Mouse (Mus musculus): Measurements from ENCODE around the gene Tex22. TPM values are rescaled to one million over a fixed set of nuclear protein-coding genes. Genes with fewer than 3 reads are reported as not detected.

Tex22 gene
- polyA plus RNA-seq, 1 experiment from 2014 or later: not detected

GRCm38 (mm10) chr12:113062201-113062600, 12.1 kb upstream of the Tex22 start:
- Histone ChIP-seq H3K9me3 (no peaks in the 10 kb centered on the region), H3K4me1 (replicated peaks) (no peaks in the 10 kb centered on the region), H3K4me2 (no peak overlapping the region), H3K36me3 (peaks cover 63% of the 10 kb centered on the region), H3K27ac (replicated peaks) (no peak overlapping the region), H3K27me3 (no peaks in the 10 kb centered on the region), H3K4me3 (no peak overlapping the region), H3K9ac (no peak overlapping the region)
- no peak for ATAC-seq (ENCODE audit: low FRiP score, low read depth)
- WGBS: 82% methylated on average over 10 of the region's 10 CpGs

DNA sequence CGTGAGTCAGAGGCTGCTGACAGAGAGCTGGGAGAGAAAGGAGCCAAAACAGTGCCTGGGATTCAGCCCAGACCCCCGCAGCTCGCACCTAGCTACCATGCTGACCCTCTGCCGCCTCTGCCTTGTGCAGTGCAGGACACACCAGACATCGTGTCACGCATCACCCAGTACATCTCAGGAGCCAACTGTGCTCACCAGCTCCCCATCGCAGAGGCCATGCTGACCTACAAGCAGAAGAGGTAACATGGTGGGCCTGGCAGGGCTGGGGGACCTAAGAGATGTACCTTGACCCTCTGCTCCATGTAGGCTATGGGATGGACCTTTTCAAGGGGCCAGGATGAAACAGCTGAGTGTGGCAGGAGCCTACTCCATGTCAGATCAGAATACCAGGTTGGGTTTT, 10.6 kb upstream of the Tex22 start:
- H3K27me3 ChIP-seq: no peaks in the 10 kb centered on the region
- WGBS: 94% methylated on average over 7 of the region's 7 CpGs
- no peaks in the 10 kb centered on the region for H3K4me1 ChIP-seq (replicated peaks)
- H3K9me3 ChIP-seq: no peaks in the 10 kb centered on the region
- no peak overlapping the region for H3K4me2 ChIP-seq
- no peak for ATAC-seq (ENCODE audit: low FRiP score, low read depth)
- no peak overlapping the region for H3K9ac ChIP-seq
- H3K36me3 ChIP-seq: peaks cover 53% of the 10 kb centered on the region
- H3K27ac ChIP-seq (replicated peaks): no peak overlapping the region
- H3K4me3 ChIP-seq: no peak overlapping the region

- no peak overlapping the region for H3K27ac ChIP-seq (replicated peaks)
- WGBS: 94% methylated on average over 7 of the region's 7 CpGs
- ATAC-seq (ENCODE audit: low FRiP score, low read depth): no peak
- H3K36me3 ChIP-seq: peaks cover 39% of the 10 kb centered on the region
- no peaks in the 10 kb centered on the region for H3K27me3 ChIP-seq
- H3K9ac ChIP-seq: no peak overlapping the region
- 0 out of 2 replicates have a peak, but pooled peaks cover under 1% of the 10 kb centered on the region for H3K4me1 ChIP-seq (replicated peaks)
- H3K4me3 ChIP-seq: no peak overlapping the region
- no peak overlapping the region for H3K4me2 ChIP-seq
- no peaks in the 10 kb centered on the region for H3K9me3 ChIP-seq
These were observed 6.3 kb upstream of the Tex22 start for GRCm38 (mm10) chr12:113068002-113068401.

- Histone ChIP-seq H3K4me1 (replicated peaks) (peaks cover 13% of the 10 kb centered on the region), H3K9ac (no peak overlapping the region), H3K4me2 (no peak overlapping the region), H3K36me3 (peaks cover 31% of the 10 kb centered on the region), H3K4me3 (no peak overlapping the region), H3K27ac (replicated peaks) (no peak overlapping the region), H3K9me3 (no peaks in the 10 kb centered on the region), H3K27me3 (no peaks in the 10 kb centered on the region)
- no peak for ATAC-seq (ENCODE audit: low FRiP score, low read depth)
- 96% methylated on average over 6 of the region's 6 CpGs for WGBS
These were observed 4.9 kb upstream of the Tex22 start for GRCm38 (mm10) chr12:113069389-113069788.

DNA sequence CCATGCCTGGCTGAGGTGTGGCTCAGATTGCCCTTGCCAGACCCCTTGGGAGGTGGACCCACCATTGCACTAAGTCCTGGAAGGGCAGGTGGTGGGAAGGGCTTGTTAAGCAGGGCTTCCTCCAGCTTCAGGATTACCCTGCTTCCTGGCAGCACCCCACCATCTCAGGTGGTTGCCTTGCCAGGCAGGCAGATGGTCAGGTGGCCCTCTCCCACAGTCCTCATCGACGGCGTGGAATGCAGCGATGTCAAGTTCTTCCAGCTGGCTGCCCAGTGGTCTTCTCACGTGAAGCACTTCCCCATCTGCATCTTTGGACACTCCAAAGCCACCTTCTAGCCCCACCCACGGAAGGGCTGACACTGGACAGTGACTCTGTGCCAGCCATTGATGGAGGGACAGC, 3.0 kb upstream of the Tex22 start:
- Histone ChIP-seq H3K9ac (no peak overlapping the region), H3K9me3 (no peaks in the 10 kb centered on the region), H3K4me2 (no peak overlapping the region), H3K36me3 (peaks cover 31% of the 10 kb centered on the region), H3K4me1 (replicated peaks) (peaks cover 25% of the 10 kb centered on the region), H3K27me3 (no peaks in the 10 kb centered on the region), H3K27ac (replicated peaks) (no peak overlapping the region), H3K4me3 (no peak overlapping the region)
- WGBS: 92% methylated on average over 6 of the region's 6 CpGs
- no peak for ATAC-seq (ENCODE audit: low FRiP score, low read depth)

DNA sequence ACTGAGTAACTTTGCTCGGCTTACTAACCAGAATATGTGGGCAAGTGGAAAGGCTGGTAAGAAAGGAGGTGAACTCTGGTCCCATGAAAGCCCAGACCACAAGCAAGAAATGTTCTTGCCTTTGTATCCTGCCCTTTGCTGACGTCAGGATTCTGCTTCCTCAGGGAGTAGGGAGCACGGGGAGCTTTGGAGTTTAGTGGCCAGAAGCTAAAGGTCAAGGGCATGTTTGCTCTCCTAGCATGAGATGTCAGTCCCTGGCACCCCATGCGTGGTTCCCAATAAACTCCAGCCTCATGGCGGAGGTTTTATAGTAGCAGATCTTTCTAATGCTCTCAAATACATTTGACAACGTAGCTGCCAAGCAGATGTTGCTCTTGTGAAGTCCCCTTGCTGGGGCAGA, 2.5 kb upstream of the Tex22 start:
- Histone ChIP-seq H3K27me3 (no peaks in the 10 kb centered on the region), H3K4me2 (no peak overlapping the region), H3K4me1 (replicated peaks) (peaks cover 25% of the 10 kb centered on the region), H3K9ac (no peak overlapping the region), H3K4me3 (no peak overlapping the region), H3K9me3 (no peaks in the 10 kb centered on the region), H3K36me3 (peaks cover 31% of the 10 kb centered on the region), H3K27ac (replicated peaks) (no peak overlapping the region)
- 89% methylated on average over 6 of the region's 6 CpGs for WGBS
- ATAC-seq (ENCODE audit: low FRiP score, low read depth): no peak

- Histone ChIP-seq H3K4me1 (replicated peaks) (peaks cover 25% of the 10 kb centered on the region), H3K27ac (replicated peaks) (peak overlapping the region; percentile 94), H3K9ac (peak overlapping the region; percentile 56), H3K4me2 (peak overlapping the region; percentile 89), H3K9me3 (no peaks in the 10 kb centered on the region), H3K36me3 (peaks cover 27% of the 10 kb centered on the region), H3K4me3 (peak overlapping the region; percentile 41), H3K27me3 (no peaks in the 10 kb centered on the region)
- ATAC-seq (ENCODE audit: low FRiP score, low read depth): peak; percentile 54
- WGBS: 11% methylated on average over 15 of the region's 15 CpGs
These were observed 628 bp upstream of the Tex22 start for GRCm38 (mm10) chr12:113073420-113074328.

DNA sequence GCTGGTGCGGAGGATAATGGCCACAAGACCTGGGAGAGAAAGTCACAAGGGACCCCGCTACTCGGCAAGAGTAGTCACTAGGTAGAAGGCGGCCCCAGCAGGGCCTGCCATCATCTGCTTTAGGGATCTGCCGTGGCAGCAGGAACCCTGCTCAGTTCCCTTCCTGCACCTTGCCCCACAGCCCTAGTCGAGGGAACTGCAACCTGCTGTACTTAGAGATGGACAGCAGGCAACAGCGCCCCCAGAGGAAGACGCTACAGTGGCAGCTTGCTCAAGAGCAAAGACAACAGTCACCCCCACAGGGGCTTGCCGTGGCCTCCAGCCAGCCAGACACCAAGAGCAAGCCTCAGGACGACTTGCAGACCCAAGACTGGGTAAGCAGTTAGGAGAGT, 757 bp downstream of the Tex22 start:
- Histone ChIP-seq H3K9me3 (no peaks in the 10 kb centered on the region), H3K4me1 (replicated peaks) (peaks cover 25% of the 10 kb centered on the region), H3K4me3 (peak overlapping the region; percentile 41), H3K4me2 (peak overlapping the region; percentile 89), H3K9ac (peak overlapping the region; percentile 56), H3K36me3 (peaks cover 13% of the 10 kb centered on the region; the same call in 1 of the 2 replicates), H3K27ac (replicated peaks) (peak overlapping the region; percentile 94), H3K27me3 (no peaks in the 10 kb centered on the region)
- 0% methylated on average over 10 of the region's 10 CpGs for WGBS
- peak; percentile 74 for ATAC-seq (ENCODE audit: low FRiP score, low read depth)

DNA sequence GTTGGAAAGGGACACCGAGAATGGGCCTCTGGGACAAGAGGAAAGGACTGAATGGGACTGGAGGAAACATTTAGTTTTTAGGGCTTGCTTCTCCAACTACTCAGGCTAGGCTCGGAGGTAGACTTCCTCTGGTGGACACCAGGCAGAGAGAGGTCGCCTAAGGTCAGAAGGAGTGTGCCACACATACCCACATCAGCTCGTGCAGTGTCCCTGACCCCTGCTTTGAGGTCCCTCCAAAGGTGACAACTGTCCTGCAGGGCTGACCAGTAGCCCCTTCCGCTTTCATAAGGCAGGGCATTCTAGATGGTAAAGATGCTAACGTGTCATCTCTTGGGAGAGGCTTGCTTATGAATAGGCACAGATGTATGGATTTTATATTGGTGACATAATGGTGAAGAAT, 1.2 kb downstream of the Tex22 start:
- H3K4me3 ChIP-seq: peak overlapping the region; percentile 41; the same call in 1 of the 2 replicates
- peaks cover 9% of the 10 kb centered on the region; the same call in 1 of the 2 replicates for H3K36me3 ChIP-seq
- 62% methylated on average over 6 of the region's 6 CpGs for WGBS
- ATAC-seq (ENCODE audit: low FRiP score, low read depth): 0 out of 2 replicates have a peak, but pooled peaks have one; percentile 0
- H3K9ac ChIP-seq: 0 out of 2 replicates have a peak overlapping the region, but pooled peaks have one; percentile 56
- no peaks in the 10 kb centered on the region for H3K27me3 ChIP-seq
- H3K4me1 ChIP-seq (replicated peaks): peaks cover 25% of the 10 kb centered on the region
- H3K9me3 ChIP-seq: no peaks in the 10 kb centered on the region
- peak overlapping the region; percentile 94 for H3K27ac ChIP-seq (replicated peaks)
- H3K4me2 ChIP-seq: peak overlapping the region; percentile 89

DNA sequence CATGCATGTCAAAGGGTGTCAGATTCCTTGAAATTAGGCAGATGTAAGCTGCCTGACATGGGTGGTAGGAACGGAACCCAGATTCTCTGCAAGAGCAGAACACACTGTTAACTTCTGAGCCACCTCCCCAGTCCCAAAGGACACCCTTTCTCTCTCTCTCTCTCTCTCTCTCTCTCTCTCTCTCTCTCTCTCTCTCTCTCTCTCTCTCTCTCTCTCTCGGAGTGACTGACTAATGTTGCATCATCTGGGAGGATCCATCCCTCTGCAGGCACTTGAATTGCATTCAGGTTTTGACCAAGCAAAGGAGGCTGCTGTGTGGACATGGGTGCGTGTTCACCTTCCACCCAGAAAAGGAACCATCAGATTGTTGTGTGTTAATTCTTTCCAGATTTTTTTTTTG, 13.0 kb downstream of the Tex22 start:
- 73% methylated on average over 3 of the region's 3 CpGs for WGBS
- no peak overlapping the region for H3K4me2 ChIP-seq
- no peaks in the 10 kb centered on the region for H3K9me3 ChIP-seq
- H3K27ac ChIP-seq (replicated peaks): no peak overlapping the region
- H3K9ac ChIP-seq: no peak overlapping the region
- H3K36me3 ChIP-seq: no peaks in the 10 kb centered on the region
- H3K4me1 ChIP-seq (replicated peaks): no peaks in the 10 kb centered on the region
- no peak for ATAC-seq (ENCODE audit: low FRiP score, low read depth)
- H3K4me3 ChIP-seq: no peak overlapping the region
- H3K27me3 ChIP-seq: no peaks in the 10 kb centered on the region

DNA sequence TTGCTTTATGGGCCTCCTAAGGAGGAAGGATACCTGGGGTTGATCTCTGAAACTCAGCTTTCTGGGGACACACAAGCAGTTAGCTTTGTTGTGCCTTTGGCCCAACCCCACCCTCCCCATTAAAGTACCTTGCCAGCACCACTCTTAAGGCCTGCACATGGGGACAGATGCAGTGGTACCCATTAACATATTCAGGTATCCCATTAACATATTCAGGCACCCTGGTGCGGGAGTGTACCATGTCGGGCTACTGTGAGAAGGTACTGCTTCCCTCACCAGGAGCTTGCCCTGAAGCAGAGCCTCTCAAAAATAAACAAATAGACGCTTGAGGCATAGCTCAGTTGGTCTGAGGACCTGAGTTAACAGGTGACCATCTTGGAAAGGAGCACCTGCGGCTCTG, 13.7 kb downstream of the Tex22 start:
- no peak for ATAC-seq (ENCODE audit: low FRiP score, low read depth)
- no peaks in the 10 kb centered on the region for H3K4me1 ChIP-seq (replicated peaks)
- H3K27me3 ChIP-seq: no peaks in the 10 kb centered on the region
- 32% methylated on average over 4 of the region's 4 CpGs for WGBS
- no peak overlapping the region for H3K9ac ChIP-seq
- H3K4me3 ChIP-seq: no peak overlapping the region
- H3K27ac ChIP-seq (replicated peaks): no peak overlapping the region
- no peak overlapping the region for H3K4me2 ChIP-seq
- H3K36me3 ChIP-seq: no peaks in the 10 kb centered on the region
- no peaks in the 10 kb centered on the region for H3K9me3 ChIP-seq

DNA sequence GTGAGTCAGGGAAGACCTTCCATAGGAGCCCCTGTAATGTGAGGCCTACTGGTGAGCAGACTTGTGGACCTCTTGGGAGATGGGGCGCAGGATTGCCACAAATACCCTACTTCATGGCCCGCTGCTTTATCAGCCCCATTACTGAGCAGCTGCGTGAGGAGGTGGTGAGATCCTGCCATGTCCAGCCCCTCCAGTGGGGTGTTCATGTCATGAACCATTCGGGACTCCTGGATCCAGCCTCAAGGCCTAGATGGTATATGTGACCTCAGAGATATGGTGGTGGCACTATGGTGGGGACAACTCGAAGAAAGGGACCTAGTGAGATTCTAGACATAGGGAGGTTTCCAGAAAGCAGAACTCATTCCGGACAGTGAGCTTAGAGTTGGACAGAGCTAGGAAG, 14.8 kb downstream of the Tex22 start:
- 89% methylated on average over 6 of the region's 6 CpGs for whole genome bisulfite sequencing
- no peaks in the 10 kb centered on the region for H3K27me3 ChIP-seq
- H3K9me3 ChIP-seq: no peaks in the 10 kb centered on the region
- H3K27ac ChIP-seq (replicated peaks): no peak overlapping the region
- no peak overlapping the region for H3K4me3 ChIP-seq
- no peak overlapping the region for H3K4me2 ChIP-seq
- no peaks in the 10 kb centered on the region for H3K36me3 ChIP-seq
- H3K9ac ChIP-seq: no peak overlapping the region
- no peaks in the 10 kb centered on the region for H3K4me1 ChIP-seq (replicated peaks)
- no peak for ATAC-seq (ENCODE audit: low FRiP score, low read depth)

All from hindbrain, embryonic 15.5 days (tissue).